Mouse (Mus musculus) left cerebral cortex, postnatal 14 days (tissue): Measurements from ENCODE around the gene Spdya. TPM values are rescaled to one million over a fixed set of nuclear protein-coding genes. Genes with fewer than 3 reads are reported as not detected.
"Not testable (repeated sequence)": the region's sequence is repeated elsewhere in the genome, so short reads cannot be mapped to it uniquely, and the experiment has no call there.

Experiments used
- DNase-seq, 2 experiments: peaks; one replicate each; pipeline ENCODE4 v3.0.0; 2021 to 2022; ENCODE audit warnings: low spot score in 2 of 2, mixed read lengths in 1 of 2
- intact Hi-C: fragments of 180-260 bp; cut with DNase I; formaldehyde crosslinking; loops from one replicate; pipeline ENCODE4 v1.15.1; 2025
- total RNA-seq, 2 experiments: library from RNA; stranded (reverse); gene quantifications; 2 replicates each; pipeline ENCODE4 v1.2.3; 2021

Gene Spdya
- total RNA-seq, 2 experiments from 2014 or later = 1.1 to 1.4 TPM

GRCm38 (mm10) chr17:71616319-71617032, 64.6 kb downstream of the Spdya start:
- no peak for DNase-seq
- intact Hi-C loops = no loop called here

DNA sequence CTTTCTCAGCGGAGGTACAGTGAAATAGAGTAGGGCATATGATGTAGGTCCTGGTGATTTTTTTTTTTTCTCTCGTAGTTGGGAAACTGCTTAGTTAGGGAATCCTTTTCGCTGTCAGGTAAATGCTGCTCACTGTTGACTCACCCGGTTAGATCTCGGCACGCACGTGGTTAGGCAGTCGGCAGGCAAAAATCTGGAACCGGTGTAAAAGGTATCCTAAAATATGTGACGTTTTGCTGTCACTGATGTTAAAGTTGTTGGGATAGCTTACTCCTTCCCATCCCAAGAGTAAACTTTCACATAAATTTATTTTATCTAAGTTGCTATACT, 65.1 kb downstream of the Spdya start:
- intact Hi-C loops = no loop called here
- no peak for DNase-seq

DNA sequence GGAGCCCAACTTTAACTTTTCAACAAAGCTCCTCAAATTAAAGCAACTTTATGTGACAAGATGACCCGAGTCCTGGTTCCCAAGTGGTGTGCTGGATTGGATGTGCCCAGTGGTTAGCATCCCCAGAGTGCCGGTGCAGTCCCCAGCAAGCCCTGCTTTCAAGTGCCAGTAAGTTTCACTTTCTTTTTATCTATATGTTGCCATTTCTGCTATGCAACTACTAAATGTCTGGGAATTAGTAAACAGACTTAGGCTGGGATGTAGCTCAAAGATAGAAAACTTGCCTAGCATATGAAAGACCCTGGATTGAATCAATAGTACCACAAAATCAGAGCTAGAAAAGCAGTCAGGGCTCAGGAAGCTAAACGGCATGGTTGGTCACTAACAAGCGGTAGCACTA, 66.1 kb downstream of the Spdya start:
- intact Hi-C loops = no loop called here
- no peak for DNase-seq

- DNase-seq = no peak
- intact Hi-C loops = no loop called here
Measured at GRCm38 (mm10) chr17:71631806-71632205, 79.9 kb downstream of the Spdya start.

GRCm38 (mm10) chr17:71633350-71633749, 81.5 kb downstream of the Spdya start:
- intact Hi-C loops = no loop called here
- no peak for DNase-seq

DNA sequence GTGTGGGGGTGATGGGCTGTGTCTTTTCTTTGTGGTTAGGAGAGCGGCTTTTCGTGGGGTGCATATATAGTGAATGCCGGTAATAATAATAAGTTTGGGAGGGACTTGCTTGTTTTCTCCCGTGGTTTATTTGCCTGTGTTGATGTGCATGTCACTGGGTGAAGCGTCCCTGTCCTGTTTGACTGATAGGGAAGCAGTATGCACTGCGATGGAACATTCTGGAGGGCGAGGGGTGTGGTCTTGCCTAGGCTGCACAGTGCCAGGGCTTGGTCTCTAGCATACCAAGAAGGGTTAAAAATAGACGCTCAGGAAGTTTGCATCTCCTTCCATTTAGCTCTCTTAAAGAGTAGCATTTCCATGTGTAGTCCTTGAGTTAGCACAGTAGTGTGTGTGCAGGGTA, 84.9 kb downstream of the Spdya start:
- intact Hi-C loops = no loop called here
- DNase-seq = no peak

GRCm38 (mm10) chr17:71637750-71638265, 85.9 kb downstream of the Spdya start:
- DNase-seq = no peak
- intact Hi-C loops = no loop called here

DNA sequence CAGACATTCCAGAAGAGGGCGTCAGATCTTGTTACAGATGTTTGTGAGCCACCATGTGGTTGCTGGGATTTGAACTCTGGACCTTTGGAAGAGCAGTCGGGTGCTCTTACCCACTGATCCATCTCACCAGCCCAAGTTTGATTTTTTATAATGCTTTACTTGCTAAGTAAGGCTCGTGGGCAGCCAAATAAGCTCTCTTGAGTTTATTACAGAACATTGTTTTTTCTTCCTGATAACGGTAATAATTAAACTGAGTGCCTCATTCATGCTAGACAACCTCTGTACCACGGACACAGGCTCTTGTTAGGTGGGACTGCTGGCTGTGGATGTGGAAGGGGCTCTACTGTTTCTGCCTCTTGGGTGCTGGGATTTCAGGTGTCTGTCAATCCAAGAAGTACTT, 87.2 kb downstream of the Spdya start:
- intact Hi-C loops, DNase-seq: not testable (repeated sequence)

Other genes with a start within 250 kb of the Spdya start
- gene Emilin2, start 240.1 kb upstream of the Spdya start, total RNA-seq = 1 to 10 TPM; 2.2 to 2.6 TPM
- 1 to 10 TPM; 1.3 to 2.0 TPM for gene Gm4707, start 92.1 kb upstream of the Spdya start, total RNA-seq
- 10 to 100 TPM; 27.3 to 28.5 TPM for gene Smchd1, start 76.7 kb upstream of the Spdya start, total RNA-seq
- gene Ndc80, start 25.2 kb upstream of the Spdya start, total RNA-seq = 1 to 10 TPM; 1.0 to 1.3 TPM
- gene Wdr43, start 63.8 kb downstream of the Spdya start, total RNA-seq = 10 to 100 TPM; 24.3 TPM
- 1 to 10 TPM; 2.4 to 2.9 TPM for gene Togaram2, start 121.2 kb downstream of the Spdya start, total RNA-seq
- gene Pcare, start 200.8 kb downstream of the Spdya start, total RNA-seq = under 1 TPM; 0.34 to 0.40 TPM
- 10 to 100 TPM; 53.4 to 54.2 TPM for gene Clip4, start 216.4 kb downstream of the Spdya start, total RNA-seq